ENCODE assay signal across 11 mouse cellular contexts in the genomic region with DNA sequence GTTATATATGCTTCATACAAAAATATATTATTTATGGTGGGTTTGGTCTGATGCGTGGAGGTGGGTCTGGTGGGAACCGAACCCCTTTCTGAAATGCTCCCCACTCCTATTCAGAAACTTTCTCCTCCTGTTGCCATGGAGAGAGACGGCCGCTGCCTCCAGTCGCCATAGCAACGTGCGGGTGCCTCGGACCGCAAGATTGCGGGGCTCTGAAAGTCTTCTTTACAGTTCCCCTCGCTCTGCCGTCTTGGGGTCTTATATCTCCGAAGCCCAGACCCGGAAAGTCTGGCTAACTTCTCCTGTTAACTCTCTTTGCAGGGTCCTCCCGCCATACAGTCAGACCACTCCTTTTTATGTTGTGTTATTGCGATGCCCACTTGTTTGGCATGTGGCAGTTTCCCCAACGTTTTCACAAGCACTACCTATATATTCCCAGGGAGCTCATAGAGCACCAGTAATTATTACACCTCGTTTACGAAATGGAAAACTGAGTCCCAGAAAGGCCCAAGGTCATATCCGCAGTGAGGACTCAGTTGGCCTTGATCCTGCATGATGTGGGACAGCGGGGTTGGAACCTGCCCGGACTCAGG. TPM values are rescaled to one million over a fixed set of nuclear protein-coding genes. Genes with fewer than 3 reads are reported as not detected.
A peak's percentile ranks its signal among the peaks of the same experiment; 100 is the strongest.
DNase-seq lines count a peak whose midpoint lies in the region; ATAC-seq and TF ChIP-seq lines count a peak whose summit lies in the region.
"Had no signal": no experiment of that assay in that cellular context is flagged by ENCODE, and none has a peak within 500 bp of the region (broad histone marks: within the 10 kb centered on the region; RNA-seq: fewer than 3 reads in every experiment).

No protein-coding gene starts in this region.

- no peaks in the 10 kb centered on the region for H3K36me3 ChIP-seq in heart, embryonic 10.5 days
- H3K36me3 ChIP-seq in E14TG2a.4 (ENCODE audit: insufficient read depth, low read length), result no peaks in the 10 kb centered on the region
- H3K36me3 ChIP-seq in forebrain, embryonic 11.5 days (ENCODE audit: control insufficient read depth, insufficient read depth, low read length), result no peaks in the 10 kb centered on the region
- no peaks in the 10 kb centered on the region for H3K36me3 ChIP-seq in midbrain, embryonic 10.5 days

- no peak overlapping the region for H3K27ac ChIP-seq in heart, embryonic 10.5 days
- H3K27ac ChIP-seq in forebrain, embryonic 11.5 days (ENCODE audit: low read depth, low read length), result no peak overlapping the region
- 0 out of 2 replicates have a peak overlapping the region, but pooled peaks have one; percentile 77 for H3K27ac ChIP-seq in midbrain, embryonic 10.5 days (replicated peaks)
- H3K27ac ChIP-seq: liver, embryonic 14.5 days had no signal

- DNase-seq in heart, embryonic 10.5 days (ENCODE audit: low spot score), result no peak
- DNase-seq in heart, adult 18-20 months, result no peak
- no peak for DNase-seq in forebrain, embryonic 11.5 days (ENCODE audit: low spot score)
- peak; percentile 33 for DNase-seq in midbrain, embryonic 10.5 days (ENCODE audit: low spot score)
- DNase-seq in adrenal gland, postnatal 36 days, result no peak
- no peak for DNase-seq in adipocyte (ENCODE audit: low spot score)
- DNase-seq in layer of hippocampus, postnatal 14 days (ENCODE audit: low spot score in 2 of 2), result no peak

- H3K27me3 ChIP-seq in heart, embryonic 10.5 days (ENCODE audit: insufficient read depth, poor library complexity, severe bottlenecking), result peaks cover 87% of the 10 kb centered on the region
- peaks cover 89% of the 10 kb centered on the region for H3K27me3 ChIP-seq in E14TG2a.4 (ENCODE audit: insufficient read depth, low read length)
- H3K27me3 ChIP-seq in forebrain, embryonic 11.5 days (ENCODE audit: control insufficient read depth, insufficient read depth, low read length), result peaks cover 68% of the 10 kb centered on the region
- peaks cover 87% of the 10 kb centered on the region for H3K27me3 ChIP-seq in midbrain, embryonic 10.5 days (ENCODE audit: low read depth, poor library complexity, severe bottlenecking)

- H3K9me3 ChIP-seq in heart, embryonic 10.5 days, result no peaks in the 10 kb centered on the region
- H3K9me3 ChIP-seq in E14TG2a.4 (ENCODE audit: low read length), result no peaks in the 10 kb centered on the region
- H3K9me3 ChIP-seq in forebrain, embryonic 11.5 days (ENCODE audit: control insufficient read depth, low read length), result no peaks in the 10 kb centered on the region
- no peaks in the 10 kb centered on the region for H3K9me3 ChIP-seq in midbrain, embryonic 10.5 days (replicated peaks)

- peak overlapping the region; percentile 72 for H3K4me3 ChIP-seq in heart, embryonic 10.5 days
- peak overlapping the region; percentile 60 for H3K4me3 ChIP-seq in E14TG2a.4 (replicated peaks; ENCODE audit: low read length)
- peak overlapping the region; percentile 51 for H3K4me3 ChIP-seq in forebrain, embryonic 11.5 days (ENCODE audit: low read depth, low read length)
- H3K4me3 ChIP-seq in midbrain, embryonic 10.5 days, result peak overlapping the region; percentile 67

- 10% methylated on average over 22 of the region's 22 CpGs for WGBS in heart, embryonic 10.5 days
- WGBS in forebrain, embryonic 11.5 days, result 6% methylated on average over 22 of the region's 22 CpGs
- 7% methylated on average over 22 of the region's 22 CpGs for WGBS in midbrain, embryonic 10.5 days

- no peak for TF ChIP-seq CTCF in E14TG2a.4 (conservative IDR thresholded peaks at IDR 0.05; ENCODE audit: low read length)

- ATAC-seq in forebrain, embryonic 11.5 days (replicated peaks; ENCODE audit: low FRiP score), result no peak

- H3K4me2 ChIP-seq in forebrain, embryonic 11.5 days (ENCODE audit: low read depth, low read length, severe bottlenecking), result peak overlapping the region; percentile 96

- H3K4me1 ChIP-seq in heart, embryonic 10.5 days, result peaks cover 31% of the 10 kb centered on the region
- H3K4me1 ChIP-seq in E14TG2a.4 (replicated peaks; ENCODE audit: low read depth, low read length), result peaks cover 30% of the 10 kb centered on the region
- H3K4me1 ChIP-seq in forebrain, embryonic 11.5 days (replicated peaks; ENCODE audit: control insufficient read depth, insufficient read depth, low read length), result peaks cover 22% of the 10 kb centered on the region
- peaks cover 47% of the 10 kb centered on the region for H3K4me1 ChIP-seq in midbrain, embryonic 10.5 days

- H3K9ac ChIP-seq in forebrain, embryonic 11.5 days (ENCODE audit: low read length), result no peak overlapping the region
- H3K9ac ChIP-seq: liver, embryonic 14.5 days had no signal

RNA-seq across cellular contexts. Expression of a gene that starts 0.4 kb away (rescaled TPM):
- 0.34 and 0.51 TPM in 2 replicates for polyA plus RNA-seq in heart, embryonic 10.5 days (2016; fragmentation: Nextera tagmentation; extraction: Ambion mirVana)
- total RNA-seq in heart, adult 18-20 months (2021), result not detected
- 1.5 and 1.7 TPM in 2 replicates for polyA plus RNA-seq in forebrain, embryonic 11.5 days (2014; fragmentation: Nextera tagmentation; extraction: Ambion mirVana)
- 0.74 and 2.3 TPM in 2 replicates for polyA plus RNA-seq in midbrain, embryonic 10.5 days (2016; fragmentation: Nextera tagmentation; extraction: Ambion mirVana)
- not detected for total RNA-seq in adrenal gland, postnatal 36 days (2021)
- 1 to 10 TPM; 8.3 to 8.8 TPM for total RNA-seq in layer of hippocampus, postnatal 14 days (2021)
- total RNA-seq: CH12.LX; heart, postnatal 36 days had no signal

Comparison
In these comparisons a context has a peak if more than half of its experiments do, and no peak if none do; other contexts are left out.
1. RNA of a gene that starts 0.4 kb away (total RNA-seq): 8.3 to 8.8 TPM in layer of hippocampus, postnatal 14 days; not detected in heart, adult 18-20 months and not detected in adrenal gland, postnatal 36 days; every median in the first group is over 4 times any median in the second.
2. Peak in every context shown above with its lines, with median percentiles within 50 percentile points of each other: H3K4me3 ChIP-seq.